Mouse (Mus musculus): ENCODE measurements around the gene Ly6g6f.
A peak's percentile ranks its signal among the peaks of the same experiment; 100 is the strongest.
"Not testable (repeated sequence)": the region's sequence is repeated elsewhere in the genome, so short reads cannot be mapped to it uniquely, and the experiment has no call there.

Gene Ly6g6f

GRCm38 (mm10) chr17:35052271-35052798 is 33.1 kb downstream of the Ly6g6f start:
- peak; percentile 45 for DNase-seq (ENCODE audit: low read depth, low spot score)

GRCm38 (mm10) chr17:35051156-35052086 is 34.0 kb downstream of the Ly6g6f start:
- peak; percentile 83 for DNase-seq (ENCODE audit: low read depth, low spot score)

- DNase-seq (ENCODE audit: low read depth, low spot score): peak; percentile 82
Measured at GRCm38 (mm10) chr17:35050126-35050750, 35.2 kb downstream of the Ly6g6f start.

- peak; percentile 51 for DNase-seq (ENCODE audit: low read depth, low spot score)
Measured at GRCm38 (mm10) chr17:35049561-35050016, 35.8 kb downstream of the Ly6g6f start, which contains the start of gene Clic1. Gene Clic1, plus strand, starts transcription at chr17:35049966.

- DNase-seq (ENCODE audit: low read depth, low spot score): no peak
Measured at GRCm38 (mm10) chr17:35048932-35049440, 36.4 kb downstream of the Ly6g6f start.

GRCm38 (mm10) chr17:35048149-35048931 is 37.1 kb downstream of the Ly6g6f start:
- no peak for DNase-seq (ENCODE audit: low read depth, low spot score)

GRCm38 (mm10) chr17:35047688-35048087 is 37.7 kb downstream of the Ly6g6f start:
- no peak for DNase-seq (ENCODE audit: low read depth, low spot score)

GRCm38 (mm10) chr17:35046681-35047455 is 38.5 kb downstream of the Ly6g6f start, which contains the start of gene Msh5:
Gene Msh5, minus strand, starts transcription at chr17:35046745.
- DNase-seq (ENCODE audit: low read depth, low spot score): peak; percentile 100

GRCm38 (mm10) chr17:35045807-35046680 is 39.4 kb downstream of the Ly6g6f start:
- DNase-seq (ENCODE audit: low read depth, low spot score): no peak

- no peak for DNase-seq (ENCODE audit: low read depth, low spot score)
Measured at GRCm38 (mm10) chr17:35044904-35045806, 40.3 kb downstream of the Ly6g6f start.

GRCm38 (mm10) chr17:35043794-35044193 is 41.6 kb downstream of the Ly6g6f start:
- no peak for DNase-seq (ENCODE audit: low read depth, low spot score)

GRCm38 (mm10) chr17:35039121-35039873 is 46.1 kb downstream of the Ly6g6f start:
- no peak for DNase-seq (ENCODE audit: low read depth, low spot score)

GRCm38 (mm10) chr17:35034896-35035295 is 50.5 kb downstream of the Ly6g6f start:
- no peak for DNase-seq (ENCODE audit: low read depth, low spot score)

GRCm38 (mm10) chr17:35033703-35034102 is 51.7 kb downstream of the Ly6g6f start:
- DNase-seq (ENCODE audit: low read depth, low spot score): not testable (repeated sequence)

- DNase-seq (ENCODE audit: low read depth, low spot score): no peak
Measured at GRCm38 (mm10) chr17:35032323-35032870, 53.0 kb downstream of the Ly6g6f start.

GRCm38 (mm10) chr17:35031880-35032279 is 53.5 kb downstream of the Ly6g6f start:
- DNase-seq (ENCODE audit: low read depth, low spot score): no peak

- no peak for DNase-seq (ENCODE audit: low read depth, low spot score)
Measured at GRCm38 (mm10) chr17:35031272-35031671, 54.1 kb downstream of the Ly6g6f start.

All from ZHBTc4 (cell line).